Mouse (Mus musculus) lung, postnatal 0 days (tissue): ENCODE results near the gene Irf2.

Experiments used
- CTCF ChIP-seq: IDR thresholded peaks from 2 replicates; pipeline ENCODE4 v1.5.1; 2016; ENCODE audit warnings: antibody characterized with exemption, mild to moderate bottlenecking
- EP300 ChIP-seq: IDR thresholded peaks from 2 replicates; pipeline ENCODE4 v1.6.1; 2016; ENCODE audit warnings: antibody characterized with exemption, mild to moderate bottlenecking, control low read depth

DNA sequence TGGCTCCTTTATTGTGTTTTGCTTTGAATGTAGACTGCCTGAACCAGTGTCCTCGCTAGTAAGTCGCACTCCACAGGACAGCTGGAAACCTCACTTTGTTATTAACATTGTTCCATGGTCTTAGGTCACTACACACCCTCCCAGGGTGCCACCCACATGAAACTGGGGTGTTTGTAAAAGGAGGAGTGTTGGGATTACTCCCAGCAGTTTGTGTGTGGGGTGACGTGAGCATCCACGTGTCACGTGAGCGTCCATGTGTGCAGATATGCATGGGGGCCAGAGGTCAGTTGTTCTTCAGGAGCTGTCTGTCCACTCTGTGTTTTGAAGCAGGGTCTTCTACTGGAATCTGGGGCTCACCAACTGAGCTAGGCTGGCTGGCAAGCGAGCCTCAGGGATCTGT is 48.2 kb upstream of the Irf2 start:
- no peak for TF ChIP-seq EP300
- no peak for TF ChIP-seq CTCF
